Mouse (Mus musculus): ENCODE data around the gene Psg17. TPM values are rescaled to one million over a fixed set of nuclear protein-coding genes. Genes with fewer than 3 reads are reported as not detected.

The Psg17 gene
- polyA plus RNA-seq (2017; shearing (Covaris generic)): not detected

GRCm38 (mm10) chr7:18821507-18821906 lies at the start of gene Psg17:
Gene Psg17 (minus strand): TSS chr7:18821607.

GRCm38 (mm10) chr7:18871031-18871430 lies 49.6 kb upstream of the Psg17 start, which contains the start of gene Pglyrp1:
Gene Pglyrp1 (plus strand): TSS chr7:18871331.

GRCm38 (mm10) chr7:18839865-18840264 lies 18.5 kb upstream of the Psg17 start, which contains the start of gene Mill2:
Gene Mill2 (plus strand): TSS chr7:18839966.

GRCm38 (mm10) chr7:18798420-18798819 lies 23.0 kb downstream of the Psg17 start, which contains the start of gene Psg19:
Gene Psg19 (minus strand): TSS chr7:18798520.

Other genes starting within 250 kb of the Psg17 start
- gene Psg23, start 205.1 kb downstream of the Psg17 start, polyA plus RNA-seq (2017; shearing (Covaris generic)): under 1 TPM; 0.11 to 0.14 TPM
- under 1 TPM in 1 of 2 experiments, not detected in 1; 0.17 TPM for gene Psg21, start 164.9 kb downstream of the Psg17 start, polyA plus RNA-seq (2017; shearing (Covaris generic))
- not detected for gene Psg20, start 135.4 kb downstream of the Psg17 start, polyA plus RNA-seq (2017; shearing (Covaris generic))
- gene Psg22, start 103.5 kb downstream of the Psg17 start, polyA plus RNA-seq (2017; shearing (Covaris generic)): not detected
- not detected for gene Psg19, start 23.1 kb downstream of the Psg17 start, polyA plus RNA-seq (2017; shearing (Covaris generic))
- gene Mill2, start 18.4 kb upstream of the Psg17 start, polyA plus RNA-seq (2017; shearing (Covaris generic)): under 1 TPM in 1 of 2 experiments, not detected in 1; 0.77 TPM
- 100 to 1,000 TPM; 131 to 365 TPM for gene Pglyrp1, start 49.7 kb upstream of the Psg17 start, polyA plus RNA-seq (2017; shearing (Covaris generic))
- gene Ccdc61, start 88.8 kb upstream of the Psg17 start, polyA plus RNA-seq (2017; shearing (Covaris generic)): 10 to 100 TPM; 29.2 to 30.6 TPM
- gene Nova2, start 104.3 kb upstream of the Psg17 start, polyA plus RNA-seq (2017; shearing (Covaris generic)): under 1 TPM in 1 of 2 experiments, not detected in 1; 0.05 TPM
- gene Nanos2, start 165.8 kb upstream of the Psg17 start, polyA plus RNA-seq (2017; shearing (Covaris generic)): under 1 TPM in 1 of 2 experiments, not detected in 1; 0.23 TPM
- gene Mypop, start 169.6 kb upstream of the Psg17 start, polyA plus RNA-seq (2017; shearing (Covaris generic)): 1 to 10 TPM; 5.2 to 9.4 TPM
- gene Irf2bp1, start 182.4 kb upstream of the Psg17 start, polyA plus RNA-seq (2017; shearing (Covaris generic)): 10 to 100 TPM; 36.4 to 40.1 TPM
- gene Foxa3, start 201.9 kb upstream of the Psg17 start, polyA plus RNA-seq (2017; shearing (Covaris generic)): not detected
- 10 to 100 TPM; 18.4 to 25.8 TPM for gene Sympk, start 202.8 kb upstream of the Psg17 start, polyA plus RNA-seq (2017; shearing (Covaris generic))
- gene Rsph6a, start 233.1 kb upstream of the Psg17 start, polyA plus RNA-seq (2017; shearing (Covaris generic)): not detected

Measured in activated CD4-positive, CD25-positive, alpha-beta regulatory T cell (primary cell).